Mouse (Mus musculus): Measurements from ENCODE around the gene Plk3. TPM values are rescaled to one million over a fixed set of nuclear protein-coding genes. Genes with fewer than 3 reads are reported as not detected.

Gene Plk3
- total RNA-seq, 2 experiments from 2014 or later: 12.8 to 44.6 TPM

GRCm38 (mm10) chr4:117119636-117120035, 14.1 kb downstream of the Plk3 start:
- DNase-seq: no peak

- no peak for DNase-seq
Observed at GRCm38 (mm10) chr4:117117931-117118330, 15.8 kb downstream of the Plk3 start.

DNA sequence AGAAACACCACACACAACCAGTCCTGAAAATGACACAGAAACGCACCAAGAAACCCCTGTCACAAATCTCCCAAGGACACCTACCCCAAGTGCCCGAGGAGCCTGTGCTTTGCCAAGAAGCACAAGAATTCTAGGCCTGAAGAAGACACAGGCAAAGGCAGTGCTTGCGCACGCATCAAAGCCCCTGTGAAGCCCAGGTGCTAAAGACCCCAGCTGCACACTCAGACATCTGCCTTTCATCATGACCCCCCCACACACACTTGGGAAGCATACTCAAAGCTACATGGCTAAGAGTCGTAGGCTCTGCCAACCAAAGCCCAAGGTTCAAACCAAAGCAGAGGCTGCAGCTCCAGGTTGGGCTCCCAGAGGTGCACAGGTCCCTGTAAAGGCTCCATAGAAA, 18.2 kb downstream of the Plk3 start:
- no peak for DNase-seq

GRCm38 (mm10) chr4:117113237-117113636, 20.5 kb downstream of the Plk3 start:
- no peak for DNase-seq

GRCm38 (mm10) chr4:117110985-117111384, 22.8 kb downstream of the Plk3 start:
- DNase-seq: no peak

DNA sequence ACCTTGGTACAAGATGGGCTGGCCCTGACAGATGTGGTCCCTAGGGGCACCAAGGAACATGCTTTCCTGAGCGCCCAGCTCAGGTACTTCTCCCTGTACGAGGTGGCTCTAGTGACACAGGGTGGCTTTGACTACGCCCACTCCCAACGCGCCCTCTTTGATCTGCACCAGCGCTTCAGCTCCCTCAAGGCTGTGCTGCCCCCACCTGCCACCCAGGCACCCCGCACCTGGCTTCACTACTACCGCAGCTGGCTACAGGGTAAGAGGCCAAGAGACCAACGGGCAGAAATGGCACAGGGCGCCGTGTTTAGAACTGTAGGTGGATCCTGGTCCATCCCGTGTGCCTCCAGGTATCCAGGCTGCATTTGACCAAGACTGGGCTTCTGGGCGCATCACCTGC, 23.5 kb downstream of the Plk3 start:
- DNase-seq: no peak

DNA sequence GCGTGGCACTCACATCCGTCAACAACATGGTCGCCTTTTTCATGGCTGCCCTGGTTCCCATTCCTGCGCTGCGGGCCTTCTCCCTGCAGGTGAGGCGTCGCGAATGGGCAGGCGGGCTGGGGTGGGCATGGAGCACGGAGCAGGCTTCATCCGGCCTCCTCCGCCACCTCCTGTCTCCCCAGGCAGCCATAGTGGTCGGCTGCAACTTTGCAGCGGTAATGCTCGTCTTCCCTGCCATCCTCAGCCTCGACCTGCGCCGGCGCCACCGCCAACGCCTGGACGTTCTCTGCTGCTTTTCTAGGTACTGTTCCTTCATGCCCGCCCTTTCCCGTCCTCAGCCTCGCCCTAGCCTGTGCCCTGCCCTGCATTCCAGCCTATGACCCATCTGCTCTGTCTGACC, 24.4 kb downstream of the Plk3 start:
- DNase-seq: no peak

DNA sequence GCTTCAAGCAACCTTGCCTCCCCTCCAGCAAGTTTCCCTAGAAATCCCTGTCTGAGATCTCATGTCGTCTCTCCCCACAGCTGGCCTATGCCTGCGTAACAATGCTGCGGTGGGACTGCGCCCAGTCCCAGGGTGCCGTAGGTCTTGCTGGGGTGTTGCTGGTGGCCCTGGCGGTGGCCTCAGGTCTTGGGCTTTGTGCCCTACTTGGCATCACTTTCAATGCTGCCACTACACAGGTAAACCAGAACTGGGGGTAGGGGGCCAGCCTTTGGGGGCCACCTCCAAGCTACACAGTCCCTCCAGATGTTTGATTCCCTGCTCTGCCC, 25.3 kb downstream of the Plk3 start:
- no peak for DNase-seq

- no peak for DNase-seq
Observed at GRCm38 (mm10) chr4:117107813-117108523, 25.8 kb downstream of the Plk3 start.

DNA sequence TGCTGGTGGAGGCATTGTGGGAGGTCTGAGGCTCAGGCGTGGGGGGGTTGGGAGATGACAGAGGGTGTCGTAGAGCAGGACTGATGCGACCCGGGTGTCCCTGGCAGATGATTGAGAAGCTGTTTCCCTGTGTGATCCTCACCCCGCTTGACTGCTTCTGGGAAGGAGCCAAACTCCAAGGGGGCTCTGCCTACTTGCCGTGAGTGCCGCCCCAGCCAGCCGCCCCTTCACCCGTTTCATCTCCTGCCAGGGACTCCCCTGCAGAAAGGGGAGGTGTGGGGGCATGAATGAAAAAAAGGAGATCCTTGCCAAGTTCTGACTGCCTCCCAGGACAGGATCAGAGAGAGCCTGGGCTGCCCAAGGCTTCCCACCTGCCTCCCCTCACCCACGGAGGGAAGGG, 28.6 kb downstream of the Plk3 start:
- peak; percentile 29 for DNase-seq

DNA sequence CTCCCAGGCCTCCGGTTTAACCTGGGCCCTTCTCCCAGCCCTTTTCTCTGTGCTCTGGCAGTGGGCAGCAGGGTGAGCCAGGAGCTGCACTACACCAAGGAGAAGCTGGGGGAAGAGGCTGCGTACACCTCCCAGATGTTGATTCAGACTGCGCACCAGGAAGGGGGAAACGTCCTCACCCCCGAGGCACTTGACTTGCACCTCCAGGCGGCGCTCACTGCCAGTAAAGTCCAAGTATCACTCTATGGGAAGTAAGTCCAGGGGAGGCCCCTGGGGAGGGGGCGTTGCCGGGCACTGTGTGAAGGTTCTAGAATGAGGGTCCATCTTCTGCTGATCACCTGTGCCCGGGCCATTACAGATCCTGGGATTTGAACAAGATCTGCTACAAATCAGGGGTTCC, 29.1 kb downstream of the Plk3 start:
- no peak for DNase-seq

- peak in 1 of 2 experiments; percentile 66 for DNase-seq
Observed at GRCm38 (mm10) chr4:117101218-117101617, 32.5 kb downstream of the Plk3 start.

DNA sequence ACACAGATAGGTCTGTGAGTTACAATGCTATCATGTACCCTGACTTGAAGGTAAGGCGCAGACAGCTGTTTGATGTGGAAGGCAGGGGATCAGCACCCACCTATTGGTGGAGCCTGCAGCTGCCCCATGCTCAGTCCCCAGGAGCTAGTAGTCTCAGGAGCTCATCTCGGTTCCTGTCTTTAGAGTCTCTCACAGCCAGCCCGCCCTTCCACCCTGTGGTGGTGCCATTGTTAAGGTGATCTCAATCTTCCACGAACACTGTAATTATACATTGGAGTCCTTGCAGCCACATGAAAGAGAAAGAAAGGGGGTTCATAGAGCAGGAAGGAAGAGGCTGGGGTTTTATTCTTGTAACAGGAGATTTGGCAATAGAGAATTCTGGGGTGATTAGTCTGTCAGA, 33.7 kb downstream of the Plk3 start:
- no peak for DNase-seq

DNA sequence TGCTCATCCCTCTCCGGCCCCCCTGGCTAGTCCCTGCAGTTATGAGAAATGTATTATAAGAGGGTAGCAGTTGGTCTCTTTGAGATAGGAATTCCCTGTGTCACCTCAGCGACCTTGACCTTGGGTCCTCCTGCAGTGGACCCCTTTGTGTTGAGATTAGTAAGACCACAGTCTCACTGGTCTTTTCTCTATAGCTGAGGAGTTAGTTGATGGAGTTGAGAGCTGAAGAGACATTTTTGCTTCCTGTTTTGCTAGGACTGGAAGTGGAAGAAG, 35.1 kb downstream of the Plk3 start:
- DNase-seq: no peak

DNA sequence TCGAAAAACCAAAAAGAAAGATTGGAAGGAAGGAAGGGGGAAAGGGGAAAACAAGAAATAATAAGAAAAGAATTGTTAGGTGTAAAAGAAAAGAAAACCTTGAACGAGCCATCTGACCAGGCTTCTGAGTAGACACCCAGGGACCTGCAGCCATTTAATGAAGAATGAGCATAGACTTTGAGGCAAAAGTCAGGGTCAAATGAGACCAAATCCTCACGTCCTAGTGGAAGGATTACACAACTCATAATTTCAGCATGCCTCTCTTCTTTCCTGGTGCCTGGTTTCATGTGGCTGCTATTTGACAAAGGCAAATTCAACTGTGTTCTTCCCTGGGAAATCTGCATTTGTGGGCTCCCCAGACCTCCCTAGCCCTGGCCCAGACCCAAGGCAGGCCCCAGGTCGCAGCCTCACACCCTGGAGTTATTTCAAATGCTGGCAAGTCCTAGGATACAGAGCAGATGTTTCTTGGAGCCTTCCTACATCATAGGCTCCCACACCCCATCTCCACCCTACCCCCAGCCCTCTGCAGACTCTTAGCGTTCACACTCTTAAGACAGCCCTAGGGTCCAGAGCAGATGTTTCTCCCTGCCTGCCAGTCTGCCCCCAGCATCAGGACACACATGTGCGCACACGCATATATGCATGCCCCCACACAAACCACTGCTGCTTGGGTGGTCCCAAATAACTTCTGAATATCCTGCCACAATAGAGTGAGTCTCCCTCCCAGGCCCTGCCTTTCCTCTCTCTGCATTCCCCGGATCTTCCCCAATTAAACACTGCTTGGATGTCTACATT, 35.6 kb downstream of the Plk3 start:
- DNase-seq: no peak

- DNase-seq: peak in 1 of 2 experiments; percentile 44
Observed at GRCm38 (mm10) chr4:117096666-117097065, 37.1 kb downstream of the Plk3 start.

DNA sequence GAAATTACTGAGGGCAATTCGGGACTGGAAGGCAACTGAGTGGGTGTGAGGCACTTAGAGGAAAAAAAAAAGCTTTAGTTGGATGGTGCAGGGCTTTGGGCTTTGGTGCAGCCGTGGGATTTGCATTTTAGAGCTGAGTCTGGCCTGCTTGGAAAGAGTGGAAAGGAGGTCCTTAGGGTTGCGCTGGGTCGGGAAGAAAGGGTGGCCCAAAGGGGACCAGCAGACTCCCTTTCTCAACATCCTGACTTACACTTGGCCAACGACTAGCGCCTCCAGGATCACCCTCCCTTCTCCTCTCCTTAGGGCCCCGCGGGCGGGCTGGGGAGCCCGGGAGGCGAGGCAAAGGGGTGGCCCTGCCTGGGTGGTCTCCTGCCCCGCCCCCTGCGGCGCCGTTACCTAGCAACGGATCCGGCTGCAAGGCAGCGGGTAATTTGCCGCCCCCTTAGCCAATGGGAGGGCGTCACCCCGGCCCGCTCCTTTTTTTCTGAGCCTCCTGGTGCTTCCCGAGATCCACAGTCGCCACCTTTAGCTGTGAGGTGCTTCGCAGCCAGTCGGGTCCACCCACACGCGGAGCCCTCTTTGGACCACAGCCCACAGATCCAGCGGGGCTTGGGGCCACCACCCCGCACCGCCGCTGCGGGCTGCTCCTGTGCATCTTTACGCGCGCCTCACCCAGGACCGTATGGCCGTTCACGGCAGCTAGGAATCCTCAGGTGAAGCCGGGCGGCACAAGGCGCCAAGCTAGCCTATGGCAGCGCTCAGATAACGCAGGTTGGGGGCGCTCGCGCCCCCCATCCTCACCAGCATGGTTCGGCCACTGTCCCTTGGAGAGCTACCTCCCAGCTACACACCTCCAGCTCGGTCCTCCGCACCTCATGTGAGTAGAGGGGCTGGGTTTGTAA, 38.0 kb downstream of the Plk3 start, which contains the start of gene Ptch2:
TSS of gene Ptch2 (plus strand) at position 525 of the 902 bp plus-strand sequence.
- DNase-seq: peak; percentile 58 to 82

DNA sequence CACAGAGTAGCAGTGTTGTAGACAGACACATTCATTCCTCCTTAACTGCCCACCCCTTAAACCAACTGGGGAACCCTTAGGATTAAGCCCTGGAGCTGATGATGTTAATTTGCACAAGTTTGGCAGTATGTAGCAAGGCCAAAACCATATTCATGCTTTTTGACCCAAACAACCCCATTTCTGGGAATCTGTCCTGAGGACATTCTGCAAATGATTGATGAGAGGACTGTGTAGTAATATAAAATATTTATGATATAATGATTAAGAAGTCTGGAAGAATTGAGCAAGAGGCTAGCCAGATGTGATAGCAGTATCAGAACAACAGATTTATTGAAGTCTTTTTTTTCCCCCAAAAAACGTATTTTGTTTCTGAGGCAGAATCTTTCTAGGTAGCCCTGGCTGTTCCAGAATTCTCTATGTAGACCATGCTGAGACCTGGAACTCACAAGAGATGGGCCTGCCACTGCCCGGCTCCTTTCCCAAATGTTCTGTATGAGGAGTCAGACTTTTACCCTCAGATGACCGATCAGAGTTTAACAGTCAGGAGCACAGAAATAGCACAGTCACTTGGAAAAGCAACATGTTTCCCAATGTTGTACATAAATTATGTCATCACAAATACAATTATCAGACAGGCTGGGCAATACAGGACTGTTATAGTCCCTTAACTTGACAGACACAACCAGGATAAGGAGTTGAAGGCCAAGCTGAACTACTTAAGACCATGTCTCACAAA, 39.0 kb downstream of the Plk3 start:
- no peak for DNase-seq

DNA sequence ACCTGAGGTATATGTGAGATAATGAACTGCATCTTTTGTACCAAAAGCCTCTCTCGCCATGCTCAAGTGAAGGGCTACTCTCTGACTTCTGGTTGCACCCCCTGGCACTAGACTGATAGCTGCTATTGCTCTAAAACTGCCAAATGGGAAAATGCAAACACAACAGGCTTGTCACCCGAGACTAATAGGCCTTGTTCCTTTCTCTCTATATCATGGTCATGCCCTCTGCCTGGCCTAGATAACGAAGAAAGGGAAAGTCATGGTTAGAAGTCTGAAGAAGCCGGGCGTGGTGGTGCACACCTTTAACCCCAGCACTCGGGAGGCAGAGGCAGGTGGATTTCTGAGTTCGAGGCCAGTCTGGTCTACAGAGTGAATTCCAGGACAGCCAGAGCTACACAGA, 43.2 kb downstream of the Plk3 start:
- no peak for DNase-seq

DNA sequence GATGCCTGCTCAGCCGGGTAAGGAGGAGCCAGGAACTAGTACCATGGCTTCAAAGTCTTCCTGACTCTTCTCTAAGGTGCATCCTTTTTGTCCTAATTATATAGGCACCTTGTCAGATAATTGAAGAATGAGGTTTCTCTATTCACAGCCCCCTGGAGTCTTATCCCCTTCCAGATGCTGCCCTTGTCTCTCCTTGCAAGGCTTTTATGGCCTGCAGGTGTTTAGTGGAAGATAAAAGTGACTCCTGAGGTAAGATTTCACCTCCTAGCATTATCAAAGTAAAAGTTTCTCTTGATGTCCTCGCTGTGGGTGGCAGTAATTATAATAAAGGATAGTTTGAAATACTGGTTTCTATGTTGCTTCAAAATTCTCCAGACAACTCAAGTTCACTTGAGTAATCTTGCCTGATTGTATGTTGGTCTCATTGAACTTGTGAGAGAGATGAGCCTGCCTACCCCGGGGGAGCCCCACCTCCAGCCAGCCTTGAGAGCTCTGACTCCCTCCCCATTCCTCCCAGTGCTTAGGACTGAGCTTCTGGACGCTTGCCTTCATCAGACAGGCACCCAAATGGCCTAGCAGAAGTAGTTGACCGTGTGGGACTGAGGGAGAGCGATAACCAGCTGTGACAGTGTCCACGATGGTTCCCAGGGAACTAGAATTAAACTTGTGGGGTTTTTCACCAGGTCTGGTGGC, 45.7 kb downstream of the Plk3 start:
- peak; percentile 38 to 49 for DNase-seq

Measured in adrenal gland, postnatal 36 days (tissue).